Mouse (Mus musculus): Measurements from ENCODE around the gene Fbxw13. TPM values are rescaled to one million over a fixed set of nuclear protein-coding genes. Genes with fewer than 3 reads are reported as not detected.
"Not testable (repeated sequence)": the region's sequence is repeated elsewhere in the genome, so short reads cannot be mapped to it uniquely, and the experiment has no call there.

Gene Fbxw13
- total RNA-seq (2015; ENCODE audit: low replicate concordance) (not detected in 2 replicates), total RNA-seq (2017; ENCODE audit: low replicate concordance) (not detected in 2 replicates)

DNA sequence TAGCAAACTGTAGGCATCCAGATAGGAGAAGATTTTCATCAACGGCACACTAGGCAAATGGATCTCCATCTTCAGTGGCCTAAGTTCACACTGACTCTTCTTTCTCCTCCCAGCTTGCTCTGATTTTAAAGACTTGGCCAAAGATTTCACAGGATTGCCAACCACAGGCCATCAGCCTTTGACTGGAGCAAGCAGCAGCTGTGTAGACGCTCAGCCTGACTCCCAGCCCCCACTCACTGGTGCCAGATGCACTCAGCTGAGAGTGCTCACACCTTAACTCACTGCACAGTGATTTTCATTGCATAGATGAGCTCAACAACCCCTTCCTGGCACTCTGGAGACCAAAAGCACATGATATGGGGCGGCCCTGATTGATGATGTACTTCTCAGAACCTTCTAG, at the start of gene Fbxw13:
Gene Fbxw13, minus strand, starts transcription at position 101 of the 400 bp plus-strand sequence.
- not testable (repeated sequence) for ATAC-seq (replicated peaks; ENCODE audit: low FRiP score, poor library complexity, severe bottlenecking)

DNA sequence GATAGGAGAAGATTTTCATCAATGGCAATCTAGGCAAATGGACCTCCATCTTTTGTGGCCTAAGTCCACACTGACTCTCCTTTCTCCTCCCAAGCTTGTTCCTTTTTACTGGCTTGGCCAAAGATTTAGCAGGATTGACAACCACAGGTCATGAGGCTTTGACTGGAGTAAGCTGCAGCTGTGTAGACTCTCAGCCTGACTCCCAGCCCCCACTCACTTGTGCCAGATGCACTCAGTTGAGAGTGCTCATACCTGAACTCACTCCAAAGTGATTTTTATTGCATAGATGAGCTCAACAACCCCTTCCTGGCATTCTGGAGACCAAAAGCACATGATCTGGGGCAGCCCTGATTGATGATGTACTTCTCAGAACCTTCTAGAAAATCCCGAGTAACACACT, 38.9 kb upstream of the Fbxw13 start, which contains the start of gene Fbxw20:
Gene Fbxw20, minus strand, starts transcription at position 101 of the 400 bp plus-strand sequence.
- no peak for ATAC-seq (replicated peaks; ENCODE audit: low FRiP score, poor library complexity, severe bottlenecking)

DNA sequence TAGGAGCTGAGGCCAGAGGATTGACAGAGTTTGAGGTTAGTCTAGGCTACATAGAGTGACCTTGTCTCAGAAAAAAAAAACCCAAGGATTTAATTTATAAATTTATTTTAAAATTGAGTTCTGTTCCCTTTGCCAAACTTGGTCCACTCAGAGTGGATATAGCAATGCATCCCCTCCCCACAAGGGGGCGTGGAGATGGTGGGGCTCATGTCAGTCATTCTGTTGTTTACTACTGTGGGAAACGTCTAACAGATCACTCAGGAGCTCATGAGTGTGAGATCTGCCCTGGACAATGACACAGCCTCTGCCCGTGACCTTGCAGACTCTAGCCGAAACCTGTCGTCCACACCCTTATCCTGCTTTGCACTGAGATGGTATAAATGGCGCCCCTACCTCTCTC, 22.7 kb upstream of the Fbxw13 start:
- ATAC-seq (replicated peaks; ENCODE audit: low FRiP score, poor library complexity, severe bottlenecking) = no peak

- not testable (repeated sequence) for ATAC-seq (replicated peaks; ENCODE audit: low FRiP score, poor library complexity, severe bottlenecking)
These were observed 5.6 kb upstream of the Fbxw13 start for GRCm38 (mm10) chr9:109201347-109201746.

GRCm38 (mm10) chr9:109200349-109200748, 4.6 kb upstream of the Fbxw13 start:
- no peak for ATAC-seq (replicated peaks; ENCODE audit: low FRiP score, poor library complexity, severe bottlenecking)

DNA sequence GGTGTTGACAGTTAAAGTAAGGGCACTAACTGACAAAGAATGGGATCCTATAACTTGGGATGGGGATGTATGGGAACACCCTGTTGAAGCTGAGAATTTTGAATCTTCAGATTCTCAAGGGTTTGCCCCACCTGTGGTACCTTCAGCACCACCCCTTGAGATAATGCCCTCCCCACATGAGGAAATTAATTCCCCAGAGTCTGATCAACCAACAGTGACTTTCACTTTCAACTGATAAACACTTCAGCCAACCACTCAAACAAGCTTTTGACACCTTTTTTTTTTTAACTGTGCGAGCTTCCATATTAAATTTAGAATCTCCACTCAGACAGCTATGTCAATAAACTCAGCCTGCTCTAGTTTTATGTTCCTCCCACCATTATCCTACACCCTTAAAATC, 3.6 kb upstream of the Fbxw13 start:
- ATAC-seq (replicated peaks; ENCODE audit: low FRiP score, poor library complexity, severe bottlenecking) = no peak

DNA sequence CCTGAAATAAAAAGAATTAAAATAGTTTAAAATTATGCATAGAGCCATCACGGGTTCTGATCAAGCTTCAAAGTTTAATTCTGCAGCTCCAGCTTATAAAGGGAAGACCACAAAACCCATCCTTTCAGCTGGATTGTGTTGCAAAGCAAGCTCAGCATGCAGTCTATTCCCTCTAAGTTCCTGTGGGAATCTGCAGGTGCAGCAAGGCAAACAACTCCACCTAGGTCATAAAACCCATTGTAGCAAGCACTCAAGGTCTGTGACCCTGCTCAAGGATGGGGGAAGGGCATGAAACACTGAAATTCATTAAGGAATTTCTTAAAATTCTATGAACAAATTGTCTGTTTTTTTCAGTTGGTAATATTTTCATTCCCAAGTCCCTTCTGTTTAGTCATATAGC, 18.6 kb downstream of the Fbxw13 start:
- no peak for ATAC-seq (replicated peaks; ENCODE audit: low FRiP score, poor library complexity, severe bottlenecking)

GRCm38 (mm10) chr9:109176301-109176700, 19.5 kb downstream of the Fbxw13 start:
- no peak for ATAC-seq (replicated peaks; ENCODE audit: low FRiP score, poor library complexity, severe bottlenecking)

DNA sequence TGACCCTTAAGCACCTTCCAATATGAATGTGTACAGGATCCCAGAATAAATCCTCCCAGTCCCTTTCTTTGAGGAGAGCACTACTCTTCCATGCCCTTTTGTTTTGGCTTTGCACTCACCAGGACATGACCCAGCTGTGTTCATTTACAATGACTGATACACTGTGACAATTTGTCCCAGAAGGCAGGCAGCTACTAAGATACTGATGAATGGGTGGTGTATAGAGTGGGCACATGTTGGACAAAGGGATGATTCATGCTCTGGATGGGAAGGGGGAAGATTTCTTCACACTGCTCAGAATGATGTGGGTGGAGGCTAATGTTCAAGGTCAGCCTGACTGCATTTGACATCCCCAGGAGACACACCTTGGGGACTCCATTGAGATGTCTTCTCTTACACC, 28.5 kb downstream of the Fbxw13 start:
- ATAC-seq (replicated peaks; ENCODE audit: low FRiP score, poor library complexity, severe bottlenecking) = no peak

- no peak for ATAC-seq (replicated peaks; ENCODE audit: low FRiP score, poor library complexity, severe bottlenecking)
These were observed 33.8 kb downstream of the Fbxw13 start, which contains the start of gene Fbxw21 for GRCm38 (mm10) chr9:109161941-109162340. TSS of gene Fbxw21 (minus strand) at chr9:109162041.

DNA sequence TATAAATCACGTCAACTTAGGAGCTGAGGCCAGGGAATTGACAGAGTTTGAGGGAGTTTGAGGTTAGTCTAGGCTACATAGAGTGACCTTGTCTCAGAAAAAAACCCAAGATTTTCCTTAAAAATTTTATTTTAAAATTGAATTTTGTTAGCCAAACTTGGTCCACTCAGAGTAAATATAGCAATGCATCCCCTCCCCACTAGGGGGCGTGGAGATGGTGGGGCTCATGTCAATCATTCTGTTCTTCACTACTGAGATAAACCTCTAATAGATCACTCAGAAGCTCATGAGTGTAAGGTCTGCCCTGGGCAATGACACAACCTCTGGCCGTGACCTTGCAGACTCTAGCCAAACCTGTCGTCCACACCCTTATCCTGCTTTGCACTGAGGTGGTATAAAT, 55.4 kb downstream of the Fbxw13 start:
- ATAC-seq (replicated peaks; ENCODE audit: low FRiP score, poor library complexity, severe bottlenecking) = not testable (repeated sequence)

- ATAC-seq (replicated peaks; ENCODE audit: low FRiP score, poor library complexity, severe bottlenecking) = no peak
These were observed 65.7 kb downstream of the Fbxw13 start for GRCm38 (mm10) chr9:109130076-109130475.

Other genes with a start within 250 kb of the Fbxw13 start
- gene Col7a1, start 242.4 kb downstream of the Fbxw13 start, total RNA-seq (2015; ENCODE audit: low replicate concordance) = 0.42 TPM in 1 of 2 replicates, not detected in the other
- 0.64 TPM in 1 of 2 replicates, not detected in the other for gene Col7a1, start 242.4 kb downstream of the Fbxw13 start, total RNA-seq (2017; ENCODE audit: low replicate concordance)
- gene Ucn2, start 210.0 kb downstream of the Fbxw13 start, total RNA-seq (2015; ENCODE audit: low replicate concordance) = not detected in 2 replicates
- gene Ucn2, start 210.0 kb downstream of the Fbxw13 start, total RNA-seq (2017; ENCODE audit: low replicate concordance) = not detected in 2 replicates
- 3.6 and 9.2 TPM in 2 replicates for gene Pfkfb4, start 204.2 kb downstream of the Fbxw13 start, total RNA-seq (2015; ENCODE audit: low replicate concordance)
- 1.6 and 10.8 TPM in 2 replicates for gene Pfkfb4, start 204.2 kb downstream of the Fbxw13 start, total RNA-seq (2017; ENCODE audit: low replicate concordance)
- gene Shisa5, start 157.4 kb downstream of the Fbxw13 start, total RNA-seq (2015; ENCODE audit: low replicate concordance) = 13.8 and 40.4 TPM in 2 replicates
- gene Shisa5, start 157.4 kb downstream of the Fbxw13 start, total RNA-seq (2017; ENCODE audit: low replicate concordance) = 44.5 and 87.6 TPM in 2 replicates
- gene Trex1, start 136.2 kb downstream of the Fbxw13 start, total RNA-seq (2015; ENCODE audit: low replicate concordance) = 11.5 and 17.6 TPM in 2 replicates
- 0.26 and 0.76 TPM in 2 replicates for gene Trex1, start 136.2 kb downstream of the Fbxw13 start, total RNA-seq (2017; ENCODE audit: low replicate concordance)
- 3.4 and 6.5 TPM in 2 replicates for gene Atrip, start 121.9 kb downstream of the Fbxw13 start, total RNA-seq (2015; ENCODE audit: low replicate concordance)
- gene Atrip, start 121.9 kb downstream of the Fbxw13 start, total RNA-seq (2017; ENCODE audit: low replicate concordance) = 11.0 and 12.6 TPM in 2 replicates
- 2.9 and 5.0 TPM in 2 replicates for gene Ccdc51, start 113.5 kb downstream of the Fbxw13 start, total RNA-seq (2015; ENCODE audit: low replicate concordance)
- 2.6 and 5.5 TPM in 2 replicates for gene Ccdc51, start 113.5 kb downstream of the Fbxw13 start, total RNA-seq (2017; ENCODE audit: low replicate concordance)
- 106 and 281 TPM in 2 replicates for gene Tma7, start 113.4 kb downstream of the Fbxw13 start, total RNA-seq (2015; ENCODE audit: low replicate concordance)
- gene Tma7, start 113.4 kb downstream of the Fbxw13 start, total RNA-seq (2017; ENCODE audit: low replicate concordance) = 31.5 and 73.0 TPM in 2 replicates
- gene Plxnb1, start 100.6 kb downstream of the Fbxw13 start, total RNA-seq (2015; ENCODE audit: low replicate concordance) = not detected in 2 replicates
- not detected in 2 replicates for gene Plxnb1, start 100.6 kb downstream of the Fbxw13 start, total RNA-seq (2017; ENCODE audit: low replicate concordance)
- gene Fbxw21, start 33.9 kb downstream of the Fbxw13 start, total RNA-seq (2015; ENCODE audit: low replicate concordance) = not detected in 2 replicates
- not detected in 2 replicates for gene Fbxw21, start 33.9 kb downstream of the Fbxw13 start, total RNA-seq (2017; ENCODE audit: low replicate concordance)
- not detected in 2 replicates for gene Fbxw20, start 38.8 kb upstream of the Fbxw13 start, total RNA-seq (2015; ENCODE audit: low replicate concordance)
- not detected in 2 replicates for gene Fbxw20, start 38.8 kb upstream of the Fbxw13 start, total RNA-seq (2017; ENCODE audit: low replicate concordance)
- gene Fbxw14, start 91.7 kb upstream of the Fbxw13 start, total RNA-seq (2015; ENCODE audit: low replicate concordance) = not detected in 2 replicates
- gene Fbxw14, start 91.7 kb upstream of the Fbxw13 start, total RNA-seq (2017; ENCODE audit: low replicate concordance) = not detected in 2 replicates
- gene Fbxw28, start 143.7 kb upstream of the Fbxw13 start, total RNA-seq (2015; ENCODE audit: low replicate concordance) = not detected in 2 replicates
- gene Fbxw28, start 143.7 kb upstream of the Fbxw13 start, total RNA-seq (2017; ENCODE audit: low replicate concordance) = not detected in 2 replicates
- not detected in 2 replicates for gene Fbxw22, start 208.3 kb upstream of the Fbxw13 start, total RNA-seq (2015; ENCODE audit: low replicate concordance)
- gene Fbxw22, start 208.3 kb upstream of the Fbxw13 start, total RNA-seq (2017; ENCODE audit: low replicate concordance) = not detected in 2 replicates

Measured in erythroid progenitor cell, adult 5-6 weeks (primary cell).